In genomic region chr17:79291672-79292071, GRCm38 (mm10) we compare ENCODE assay signal across 25 mouse cellular contexts.
"Had no signal": no experiment of that assay in that cellular context is flagged by ENCODE, and none has a peak within 500 bp of the region (broad histone marks: within the 10 kb centered on the region; RNA-seq: fewer than 3 reads in every experiment).

No protein-coding gene starts in this region.

- H3K4me3 ChIP-seq: heart, embryonic 13.5 days; heart, embryonic 15.5 days; hindbrain, embryonic 13.5 days; hindbrain, embryonic 15.5 days; kidney, embryonic 15.5 days; limb, embryonic 13.5 days; limb, embryonic 15.5 days; liver, embryonic 12.5 days had no signal

- H3K36me3 ChIP-seq: heart, embryonic 13.5 days; heart, embryonic 15.5 days; hindbrain, embryonic 13.5 days; hindbrain, embryonic 15.5 days; kidney, embryonic 15.5 days; limb, embryonic 13.5 days; limb, embryonic 15.5 days; liver, embryonic 12.5 days had no signal

- H3K4me1 ChIP-seq: hindbrain, embryonic 13.5 days; hindbrain, embryonic 15.5 days; kidney, embryonic 15.5 days; liver, embryonic 12.5 days had no signal

- H3K27me3 ChIP-seq: heart, embryonic 13.5 days; heart, embryonic 15.5 days; hindbrain, embryonic 13.5 days; hindbrain, embryonic 15.5 days; kidney, embryonic 15.5 days; limb, embryonic 13.5 days; limb, embryonic 15.5 days; liver, embryonic 12.5 days had no signal

- H3K9me3 ChIP-seq: heart, embryonic 13.5 days; heart, embryonic 15.5 days; hindbrain, embryonic 13.5 days; hindbrain, embryonic 15.5 days; kidney, embryonic 15.5 days; limb, embryonic 13.5 days; limb, embryonic 15.5 days; liver, embryonic 12.5 days had no signal

- ATAC-seq: hindbrain, postnatal 0 days; intestine, embryonic 16.5 days; liver, embryonic 12.5 days had no signal

- H3K9ac ChIP-seq: heart, embryonic 13.5 days; heart, embryonic 15.5 days; hindbrain, embryonic 13.5 days; hindbrain, embryonic 15.5 days; kidney, embryonic 15.5 days; limb, embryonic 13.5 days; limb, embryonic 15.5 days; liver, embryonic 12.5 days; liver, embryonic 14.5 days had no signal

- DNase-seq: gastrocnemius, postnatal 25 days; heart, adult 18-20 months; heart, postnatal 14 days; heart, postnatal 36 days; kidney, adult 11 months; kidney, adult 2 months; kidney, adult 9 months; kidney, postnatal 14 days; kidney, postnatal 36 days; layer of hippocampus, adult 9-11 months; layer of hippocampus, postnatal 36 days; left cerebral cortex, postnatal 4 days had no signal

- H3K27ac ChIP-seq: heart, embryonic 13.5 days; heart, embryonic 15.5 days; hindbrain, embryonic 13.5 days; hindbrain, embryonic 15.5 days; hindbrain, postnatal 0 days; kidney, embryonic 15.5 days; kidney, postnatal 0 days; limb, embryonic 13.5 days; limb, embryonic 15.5 days; liver, embryonic 12.5 days; liver, embryonic 14.5 days had no signal

- H3K4me2 ChIP-seq: heart, embryonic 11.5 days; heart, embryonic 13.5 days; heart, embryonic 15.5 days; hindbrain, embryonic 13.5 days; hindbrain, embryonic 15.5 days; kidney, embryonic 15.5 days; limb, embryonic 13.5 days; limb, embryonic 15.5 days; liver, embryonic 12.5 days had no signal
